Mouse (Mus musculus) layer of hippocampus, postnatal 25 days (tissue): ENCODE measurements around the gene Kcnh1. TPM values are rescaled to one million over a fixed set of nuclear protein-coding genes. Genes with fewer than 3 reads are reported as not detected.

Source experiments
- DNase-seq, 2 experiments: peaks; one replicate each; pipeline ENCODE4 v3.0.0; 2022; ENCODE audit warnings: mixed read lengths in 2 of 2, low spot score in 1 of 2; ENCODE audit errors: extremely low spot score in 1 of 2
- total RNA-seq, 2 experiments: library from RNA; stranded (reverse); gene quantifications; 2 replicates each; pipeline ENCODE4 v1.2.3; 2021

Kcnh1 gene
- total RNA-seq, 2 experiments from 2014 or later: 33.3 to 35.7 TPM

GRCm38 (mm10) chr1:192503651-192504050, 313.1 kb downstream of the Kcnh1 start:
- DNase-seq: no peak

- DNase-seq: no peak
These were observed 322.2 kb downstream of the Kcnh1 start for GRCm38 (mm10) chr1:192512821-192513220.

- no peak for DNase-seq
These were observed 324.8 kb downstream of the Kcnh1 start for GRCm38 (mm10) chr1:192515373-192515772.

- DNase-seq: no peak
These were observed 329.1 kb downstream of the Kcnh1 start for GRCm38 (mm10) chr1:192519713-192520112.

GRCm38 (mm10) chr1:192520836-192521435, 330.4 kb downstream of the Kcnh1 start:
- no peak for DNase-seq

GRCm38 (mm10) chr1:192522376-192523178, 332.0 kb downstream of the Kcnh1 start:
- no peak for DNase-seq

GRCm38 (mm10) chr1:192525711-192526350, 335.3 kb downstream of the Kcnh1 start:
- DNase-seq: no peak

GRCm38 (mm10) chr1:192531490-192532146, 341.0 kb downstream of the Kcnh1 start:
- DNase-seq: no peak

GRCm38 (mm10) chr1:192532212-192532611, 341.6 kb downstream of the Kcnh1 start:
- DNase-seq: no peak

- DNase-seq: no peak
These were observed 342.4 kb downstream of the Kcnh1 start for GRCm38 (mm10) chr1:192533016-192533415.

GRCm38 (mm10) chr1:192536440-192536839, 345.9 kb downstream of the Kcnh1 start:
- DNase-seq: no peak

GRCm38 (mm10) chr1:192537169-192537568, 346.6 kb downstream of the Kcnh1 start:
- no peak for DNase-seq

GRCm38 (mm10) chr1:192542093-192542492, 351.5 kb downstream of the Kcnh1 start:
- no peak for DNase-seq

GRCm38 (mm10) chr1:192543686-192544085, 353.1 kb downstream of the Kcnh1 start:
- no peak for DNase-seq

- DNase-seq: no peak
These were observed 353.5 kb downstream of the Kcnh1 start for GRCm38 (mm10) chr1:192544091-192544490.

- DNase-seq: no peak
These were observed 354.3 kb downstream of the Kcnh1 start for GRCm38 (mm10) chr1:192544901-192545300.

GRCm38 (mm10) chr1:192546843-192547242, 356.3 kb downstream of the Kcnh1 start:
- DNase-seq: no peak

- no peak for DNase-seq
These were observed 360.0 kb downstream of the Kcnh1 start for GRCm38 (mm10) chr1:192550561-192550960.

GRCm38 (mm10) chr1:192555516-192555915, 364.9 kb downstream of the Kcnh1 start:
- DNase-seq: no peak

- peak in 1 of 2 experiments; percentile 24 for DNase-seq
These were observed 367.5 kb downstream of the Kcnh1 start for GRCm38 (mm10) chr1:192557978-192558594.
